Mouse (Mus musculus) ES-E14 (cell line): Measurements from ENCODE around the gene Trim44.

Experiments used
- HCFC1 ChIP-seq: IDR thresholded peaks from 2 replicates; pipeline ENCODE4 v1.6.1; 2012; ENCODE audit warnings: low read length, inconsistent platforms, borderline replicate concordance; ENCODE audit not compliant: insufficient read depth
- ZNF384 ChIP-seq: IDR thresholded peaks from 2 replicates; pipeline ENCODE4 v1.6.1; 2012; ENCODE audit warnings: low read depth, low read length, inconsistent platforms

GRCm38 (mm10) chr2:102279779-102280178 lies 127.8 kb downstream of the Trim44 start:
- no peak for TF ChIP-seq HCFC1
- TF ChIP-seq ZNF384 = no peak
